Mouse (Mus musculus): ENCODE results near the gene Nsmce1. TPM values are rescaled to one million over a fixed set of nuclear protein-coding genes. Genes with fewer than 3 reads are reported as not detected.

Nsmce1 gene
- total and polyA plus RNA-seq, 3 experiments = 58.1 to 59.2 TPM; not detected in 1

DNA sequence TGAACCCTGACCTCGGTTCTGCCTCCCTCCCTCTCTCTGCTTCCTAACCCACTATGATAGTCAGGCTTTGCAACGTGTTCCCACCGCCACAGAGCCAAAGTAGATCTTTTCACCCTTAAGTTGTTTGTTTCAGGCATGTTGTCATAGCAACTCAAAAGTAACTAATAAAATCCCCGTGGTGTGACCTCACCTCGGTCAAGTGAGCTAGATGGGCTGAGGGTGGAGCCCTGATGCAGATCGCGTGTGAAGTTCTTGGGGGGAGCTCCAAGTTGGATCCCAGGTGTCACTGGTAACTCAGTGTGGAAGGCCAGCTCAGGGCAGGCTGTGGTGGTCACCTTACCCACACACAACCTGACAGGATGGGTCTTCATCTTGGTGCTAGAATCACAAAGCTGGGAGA is 63.0 kb downstream of the Nsmce1 start:
- H3K27me3 ChIP-seq (ENCODE audit: control insufficient read depth in 1 of 2, insufficient read depth in 2 of 2, low read length in 2 of 2) = no peaks in the 10 kb centered on the region
- no peaks in the 10 kb centered on the region for H3K9me3 ChIP-seq (replicated peaks; ENCODE audit: insufficient read depth, low read length)
- H3K4me1 ChIP-seq (ENCODE audit: control insufficient read depth in 1 of 2, insufficient read depth in 2 of 2, low read length in 2 of 2) = peaks cover 10 to 32% of the 10 kb centered on the region in 2 experiments
- peaks cover 0 to 17% of the 10 kb centered on the region in 2 experiments; a peak in 2 of 4 replicates for H3K36me3 ChIP-seq (ENCODE audit: control insufficient read depth in 1 of 2, insufficient read depth in 2 of 2, low read length in 2 of 2)
- H3K4me3 ChIP-seq (ENCODE audit: control insufficient read depth in 1 of 2, insufficient read depth in 1 of 2, low read depth in 2 of 2, low read length in 2 of 2) = peak overlapping the region; percentile 1 to 14; a peak in 3 of 4 replicates
- peak; percentile 56 for DNase-seq (ENCODE audit: low read depth, low spot score)
- TF ChIP-seq TAL1 (IDR thresholded peaks at IDR 0.05; ENCODE audit: low read length) (no peak), MEF2A (IDR thresholded peaks at IDR 0.05; ENCODE audit: extremely low read depth, insufficient replicate concordance, low read depth, low read length, poor library complexity, severe bottlenecking) (no peak), MAFK (IDR thresholded peaks at IDR 0.05; ENCODE audit: borderline replicate concordance, low read depth, low read length) (no peak), BHLHE40 (IDR thresholded peaks at IDR 0.05; ENCODE audit: borderline replicate concordance, low read depth, low read length) (no peak), MYC (IDR thresholded peaks at IDR 0.05; ENCODE audit: low read depth, low read length) (no peak), POLR2AphosphoS5 (IDR thresholded peaks at IDR 0.05; ENCODE audit: borderline replicate concordance, low read depth, low read length) (no peak)
- H3K27ac ChIP-seq (ENCODE audit: control insufficient read depth, low read depth, low read length) = peak overlapping the region; percentile 40
- H3K79me2 ChIP-seq (ENCODE audit: control insufficient read depth, insufficient read depth, low read length, poor library complexity) = no peaks in the 10 kb centered on the region
- H3K9ac ChIP-seq (ENCODE audit: control insufficient read depth, low read depth, low read length, poor library complexity, severe bottlenecking) = no peak overlapping the region

DNA sequence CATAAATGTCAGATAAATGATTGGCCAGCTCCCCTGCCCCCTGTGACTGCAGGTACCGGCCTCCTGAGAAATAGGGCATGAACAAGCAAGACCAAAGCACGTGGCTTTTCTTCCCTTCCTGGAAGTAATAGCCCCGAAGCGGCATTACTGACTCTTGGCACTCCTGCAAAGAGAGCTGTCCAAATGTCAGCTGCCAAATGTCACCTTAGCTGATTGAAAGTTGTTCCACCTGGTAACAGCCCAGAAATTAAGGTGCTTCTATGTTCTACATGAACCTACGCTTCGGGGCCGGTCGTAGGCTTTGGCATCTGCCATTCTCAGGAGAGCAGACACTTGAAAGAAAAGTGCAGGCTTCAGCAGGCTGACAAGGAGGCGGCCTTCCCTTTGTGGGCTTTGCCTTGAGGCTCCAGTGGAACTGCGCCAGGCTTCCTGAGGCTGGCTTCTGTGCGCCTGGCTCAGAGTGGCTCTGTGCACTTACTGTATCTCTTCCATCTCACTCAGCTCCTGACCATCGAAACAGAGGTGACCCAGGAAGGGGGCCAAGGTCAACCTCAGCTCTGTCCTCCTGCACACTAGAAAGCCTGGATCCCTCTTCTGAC is 63.8 kb downstream of the Nsmce1 start:
- no peaks in the 10 kb centered on the region for H3K79me2 ChIP-seq (ENCODE audit: control insufficient read depth, insufficient read depth, low read length, poor library complexity)
- H3K4me1 ChIP-seq (ENCODE audit: control insufficient read depth in 1 of 2, insufficient read depth in 2 of 2, low read length in 2 of 2) = peaks cover 17 to 39% of the 10 kb centered on the region in 2 experiments
- no peak for DNase-seq (ENCODE audit: low read depth, low spot score)
- H3K9ac ChIP-seq (ENCODE audit: control insufficient read depth, low read depth, low read length, poor library complexity, severe bottlenecking) = no peak overlapping the region
- TF ChIP-seq ZMIZ1 (IDR thresholded peaks at IDR 0.05; ENCODE audit: low read depth, low read length) (no peak), POLR2AphosphoS5 (IDR thresholded peaks at IDR 0.05; ENCODE audit: borderline replicate concordance, low read depth, low read length) (no peak), KAT2A (conservative IDR thresholded peaks at IDR 0.05; ENCODE audit: low read depth, low read length) (no peak), GATA1 (IDR thresholded peaks at IDR 0.05; ENCODE audit: low read depth, low read length) (no peak), MEF2A (IDR thresholded peaks at IDR 0.05; ENCODE audit: extremely low read depth, insufficient replicate concordance, low read depth, low read length, poor library complexity, severe bottlenecking) (no peak), SIN3A (IDR thresholded peaks at IDR 0.05; ENCODE audit: low read length) (no peak), ZKSCAN1 (IDR thresholded peaks at IDR 0.05; ENCODE audit: low read depth, low read length) (no peak)
- H3K4me3 ChIP-seq (ENCODE audit: control insufficient read depth in 1 of 2, insufficient read depth in 1 of 2, low read depth in 2 of 2, low read length in 2 of 2) = no peak overlapping the region
- H3K36me3 ChIP-seq (ENCODE audit: control insufficient read depth in 1 of 2, insufficient read depth in 2 of 2, low read length in 2 of 2) = peaks cover 0 to 24% of the 10 kb centered on the region in 2 experiments; a peak in 2 of 4 replicates
- H3K27me3 ChIP-seq (ENCODE audit: control insufficient read depth in 1 of 2, insufficient read depth in 2 of 2, low read length in 2 of 2) = no peaks in the 10 kb centered on the region
- H3K9me3 ChIP-seq (replicated peaks; ENCODE audit: insufficient read depth, low read length) = no peaks in the 10 kb centered on the region
- no peak overlapping the region for H3K27ac ChIP-seq (ENCODE audit: control insufficient read depth, low read depth, low read length)

DNA sequence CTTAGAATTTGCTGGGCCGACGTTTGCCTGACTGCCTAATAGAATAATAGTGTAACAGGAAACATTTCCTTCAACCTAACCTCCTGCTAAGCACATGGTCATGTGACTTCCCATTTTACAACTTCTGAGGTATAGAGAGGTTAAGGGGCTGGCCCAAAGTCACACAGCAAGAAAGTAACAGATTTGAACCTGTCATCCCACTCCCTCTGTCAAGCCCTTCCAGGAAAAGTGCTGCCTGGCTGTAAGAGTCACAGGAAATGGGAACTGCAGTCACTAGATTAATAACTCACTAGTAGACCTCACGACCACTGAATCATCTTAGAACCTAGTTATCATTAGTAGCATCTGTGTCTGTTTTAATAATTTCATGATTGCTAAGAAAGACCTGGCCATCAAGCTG is 68.3 kb downstream of the Nsmce1 start:
- H3K36me3 ChIP-seq (ENCODE audit: control insufficient read depth in 1 of 2, insufficient read depth in 2 of 2, low read length in 2 of 2) = peaks cover 0 to 24% of the 10 kb centered on the region in 2 experiments; a peak in 2 of 4 replicates
- DNase-seq (ENCODE audit: low read depth, low spot score) = peak; percentile 67
- H3K9me3 ChIP-seq (replicated peaks; ENCODE audit: insufficient read depth, low read length) = no peaks in the 10 kb centered on the region
- peak overlapping the region; percentile 25 for H3K27ac ChIP-seq (ENCODE audit: control insufficient read depth, low read depth, low read length)
- H3K4me1 ChIP-seq (ENCODE audit: control insufficient read depth in 1 of 2, insufficient read depth in 2 of 2, low read length in 2 of 2) = peaks cover 17 to 46% of the 10 kb centered on the region in 2 experiments
- no peak overlapping the region for H3K9ac ChIP-seq (ENCODE audit: control insufficient read depth, low read depth, low read length, poor library complexity, severe bottlenecking)
- H3K79me2 ChIP-seq (ENCODE audit: control insufficient read depth, insufficient read depth, low read length, poor library complexity) = no peaks in the 10 kb centered on the region
- no peaks in the 10 kb centered on the region for H3K27me3 ChIP-seq (ENCODE audit: control insufficient read depth in 1 of 2, insufficient read depth in 2 of 2, low read length in 2 of 2)
- peak overlapping the region in 1 of 2 experiments; percentile 19; a peak in 1 of 4 replicates for H3K4me3 ChIP-seq (ENCODE audit: control insufficient read depth in 1 of 2, insufficient read depth in 1 of 2, low read depth in 2 of 2, low read length in 2 of 2)
- no peak for TF ChIP-seq ZKSCAN1 (IDR thresholded peaks at IDR 0.05; ENCODE audit: low read depth, low read length)
- TF ChIP-seq RAD21 (IDR thresholded peaks at IDR 0.05; ENCODE audit: low read depth, low read length) = no peak
- peak in 1 of 2 experiments; percentile 52; a peak in 1 of 4 replicates for TF ChIP-seq USF2 (IDR thresholded peaks at IDR 0.05; ENCODE audit: borderline replicate concordance in 1 of 2, insufficient read depth in 1 of 2, low read depth in 1 of 2, low read length in 2 of 2)
- no peak for TF ChIP-seq CHD1 (IDR thresholded peaks at IDR 0.05; ENCODE audit: low read depth, low read length)
- peak; percentile 89 for TF ChIP-seq USF1 (IDR thresholded peaks at IDR 0.05; ENCODE audit: low read depth, low read length)
- TF ChIP-seq POLR2AphosphoS2 (IDR thresholded peaks at IDR 0.05; ENCODE audit: low read length) = no peak
- no peak for TF ChIP-seq MEF2A (IDR thresholded peaks at IDR 0.05; ENCODE audit: extremely low read depth, insufficient replicate concordance, low read depth, low read length, poor library complexity, severe bottlenecking)
- TF ChIP-seq TBP (IDR thresholded peaks at IDR 0.05; ENCODE audit: low read depth, low read length) = 0 out of 2 replicates have a peak, but pooled peaks have one; percentile 21
- no peak for TF ChIP-seq ZNF384 (IDR thresholded peaks at IDR 0.05; ENCODE audit: low read depth, low read length)
- no peak for TF ChIP-seq HCFC1 (IDR thresholded peaks at IDR 0.05; ENCODE audit: low read depth, low read length)
- peak; percentile 54 for TF ChIP-seq GATA1 (IDR thresholded peaks at IDR 0.05; ENCODE audit: low read depth, low read length)
- no peak for TF ChIP-seq CTCF (IDR thresholded peaks at IDR 0.05 in 2 of 3, conservative IDR thresholded peaks at IDR 0.05 in 1 of 3; ENCODE audit: control insufficient read depth in 1 of 3, insufficient read depth in 1 of 3, low read depth in 2 of 3, low read length in 3 of 3, poor library complexity in 1 of 3, severe bottlenecking in 1 of 3)
- 0 out of 2 replicates have a peak, but pooled peaks have one; percentile 8 for TF ChIP-seq NELFE (IDR thresholded peaks at IDR 0.05; ENCODE audit: low read depth, low read length)
- TF ChIP-seq E2F4 (IDR thresholded peaks at IDR 0.05; ENCODE audit: borderline replicate concordance, low read depth, low read length) = no peak
- TF ChIP-seq SMC3 (IDR thresholded peaks at IDR 0.05; ENCODE audit: low read depth, low read length) = no peak
